Mouse (Mus musculus) liver, embryonic 14.5 days (tissue): Measurements from ENCODE around the gene Dtx2.

Experiments used
- CTCF ChIP-seq: IDR thresholded peaks from 2 replicates; pipeline ENCODE4 v1.5.1; 2016; ENCODE audit warnings: antibody characterized with exemption, low read depth, control low read depth
- EP300 ChIP-seq: IDR thresholded peaks from 2 replicates; pipeline ENCODE4 v1.6.1; 2016; ENCODE audit warnings: antibody characterized with exemption, low read depth

DNA sequence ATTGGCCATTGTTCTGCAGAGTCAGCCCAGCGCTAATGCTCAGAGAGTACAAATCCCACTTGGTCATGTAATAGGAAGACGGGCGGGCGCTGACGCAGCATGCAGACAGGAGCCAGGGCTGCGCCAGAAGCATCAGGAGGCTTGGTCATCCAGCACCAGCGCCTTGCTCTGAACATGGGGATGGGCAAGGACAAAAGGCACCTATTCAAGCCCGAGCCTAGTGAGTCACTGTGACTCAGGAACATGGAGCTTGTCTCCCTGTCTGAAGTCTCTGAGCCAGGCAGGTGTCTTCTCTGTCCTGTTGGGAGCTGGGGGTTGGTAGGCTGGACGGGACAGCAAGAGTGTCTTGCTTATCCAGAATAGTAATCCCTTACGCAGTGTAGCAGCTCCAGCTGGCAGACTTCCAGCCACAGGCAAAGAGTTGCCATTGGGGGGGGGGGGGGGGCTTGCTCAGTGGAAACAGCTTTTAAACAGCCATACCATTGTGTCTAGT, 48.6 kb upstream of the Dtx2 start:
- no peak for TF ChIP-seq CTCF
- no peak for TF ChIP-seq EP300
